Mouse (Mus musculus): ENCODE data around the gene Mpp6. TPM values are rescaled to one million over a fixed set of nuclear protein-coding genes. Genes with fewer than 3 reads are reported as not detected.

The Mpp6 gene
- 5.0 and 7.6 TPM in 2 replicates for polyA plus RNA-seq (2012; rRNA removed)

GRCm38 (mm10) chr6:50109757-50110378 is at the start of gene Mpp6:
Gene Mpp6 (plus strand): TSS chr6:50110241.

Other genes with a start within 250 kb of the Mpp6 start
- gene Gsdme, start 153.6 kb downstream of the Mpp6 start, polyA plus RNA-seq (2012; rRNA removed): 0.92 and 1.5 TPM in 2 replicates

Measured in ovary, adult 2 months (tissue).